21 mouse cellular contexts compared by ENCODE assay signal in genomic region chr11:13040584-13040983, GRCm38 (mm10).
"Had no signal": no experiment of that assay in that cellular context is flagged by ENCODE, and none has a peak within 500 bp of the region (broad histone marks: within the 10 kb centered on the region; RNA-seq: fewer than 3 reads in every experiment).

No protein-coding gene starts in this region.

- ATAC-seq: liver, postnatal 0 days; lung, postnatal 0 days; midbrain, embryonic 13.5 days had no signal

- H3K9me3 ChIP-seq: kidney, embryonic 15.5 days; limb, embryonic 12.5 days; limb, embryonic 15.5 days; megakaryocyte, embryonic 14.5 days; midbrain, embryonic 13.5 days; neural tube, embryonic 12.5 days had no signal

- H3K4me1 ChIP-seq: kidney, embryonic 15.5 days; limb, embryonic 12.5 days; limb, embryonic 15.5 days; megakaryocyte, embryonic 14.5 days; midbrain, embryonic 13.5 days; neural tube, embryonic 12.5 days had no signal

- H3K4me3 ChIP-seq: kidney, embryonic 15.5 days; left cerebral cortex, adult 2 months; limb, embryonic 12.5 days; limb, embryonic 15.5 days; megakaryocyte, embryonic 14.5 days; midbrain, embryonic 13.5 days; neural tube, embryonic 12.5 days had no signal

- H3K9ac ChIP-seq: kidney, embryonic 15.5 days; limb, embryonic 12.5 days; limb, embryonic 15.5 days; liver, embryonic 14.5 days; liver, postnatal 0 days; lung, embryonic 14.5 days; midbrain, embryonic 13.5 days; neural tube, embryonic 12.5 days had no signal

- H3K4me2 ChIP-seq: kidney, embryonic 15.5 days; limb, embryonic 12.5 days; limb, embryonic 15.5 days; liver, embryonic 11.5 days; lung, embryonic 14.5 days; midbrain, embryonic 13.5 days; neural tube, embryonic 12.5 days had no signal

- H3K27ac ChIP-seq: kidney, embryonic 15.5 days; left cerebral cortex, adult 2 months; limb, embryonic 12.5 days; limb, embryonic 15.5 days; liver, embryonic 14.5 days; macrophage; midbrain, embryonic 13.5 days; neural tube, embryonic 12.5 days had no signal

- H3K27me3 ChIP-seq: kidney, embryonic 15.5 days; limb, embryonic 12.5 days; limb, embryonic 15.5 days; megakaryocyte, embryonic 14.5 days; midbrain, embryonic 13.5 days; neural tube, embryonic 12.5 days had no signal

- H3K36me3 ChIP-seq: kidney, embryonic 15.5 days; limb, embryonic 12.5 days; limb, embryonic 15.5 days; midbrain, embryonic 13.5 days; neural tube, embryonic 12.5 days had no signal

- DNase-seq: kidney, adult 8-10 months; kidney, postnatal 10 days; kidney, postnatal 36 days; layer of hippocampus, postnatal 36 days; liver, postnatal 0 days; lung, embryonic 14.5 days; retina, postnatal 1 day; thymus, adult 18-20 months; thymus, postnatal 14 days; thymus, postnatal 4 days had no signal
